Mouse (Mus musculus): ENCODE measurements around the gene Cnot8.
"Not testable (repeated sequence)": the region's sequence is repeated elsewhere in the genome, so short reads cannot be mapped to it uniquely, and the experiment has no call there.

Gene Cnot8

DNA sequence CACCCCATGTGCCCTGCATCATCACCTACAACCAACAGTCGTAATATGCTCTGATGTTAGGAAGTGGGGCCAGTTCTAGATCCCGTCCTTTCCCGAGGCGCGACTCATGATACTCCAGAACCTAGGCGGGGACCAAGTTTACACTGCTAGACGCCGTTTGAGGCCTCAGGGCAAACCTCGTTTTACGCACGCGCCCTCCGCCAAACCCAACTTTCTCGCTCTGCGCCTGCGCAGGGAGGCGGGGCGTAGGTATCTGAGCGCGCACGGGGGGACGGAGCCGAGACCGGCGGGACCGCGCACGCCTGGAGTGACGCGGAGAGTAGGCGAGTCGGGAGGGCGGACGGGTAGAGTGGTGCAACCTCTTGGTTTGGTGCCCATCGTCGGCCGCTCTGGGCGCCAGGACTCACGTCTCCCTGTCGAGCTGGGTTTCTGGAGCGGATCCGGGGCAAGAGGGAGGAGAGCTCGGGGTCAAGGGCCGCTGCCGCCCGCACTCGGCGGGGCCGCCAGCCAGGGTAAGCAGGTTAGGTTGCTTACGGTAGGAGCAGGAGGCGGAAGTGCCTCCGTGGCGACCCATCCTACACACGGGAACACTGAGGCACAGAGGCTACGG is at the start of gene Cnot8:
Gene Cnot8, plus strand, starts transcription at position 457 of the 610 bp plus-strand sequence.
- DNase-seq (ENCODE audit: low spot score) = peak; percentile 99

DNA sequence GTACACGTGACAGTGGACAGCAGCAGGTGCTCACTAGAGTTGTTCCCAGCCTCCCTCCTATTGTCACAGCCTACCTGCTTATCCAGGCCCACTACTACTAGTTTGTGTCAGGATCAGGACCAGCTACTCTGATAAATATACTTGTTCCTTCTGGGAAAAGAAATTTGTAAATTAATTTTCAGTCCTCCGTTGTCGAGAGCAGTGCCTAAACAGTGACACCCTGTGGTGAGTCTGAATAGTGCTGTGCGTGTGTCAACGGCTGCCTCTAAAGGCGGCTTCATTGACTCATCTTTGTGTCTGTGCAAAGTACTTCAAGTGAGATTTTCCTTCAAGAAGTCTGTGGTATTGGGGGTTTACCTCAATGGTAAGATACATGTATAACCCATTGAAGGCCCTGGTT is 46.5 kb upstream of the Cnot8 start:
- DNase-seq (ENCODE audit: low spot score) = peak; percentile 63

GRCm38 (mm10) chr11:58059752-58060151 is 44.2 kb upstream of the Cnot8 start:
- not testable (repeated sequence) for DNase-seq (ENCODE audit: low spot score)

GRCm38 (mm10) chr11:58061218-58061617 is 42.7 kb upstream of the Cnot8 start:
- not testable (repeated sequence) for DNase-seq (ENCODE audit: low spot score)

GRCm38 (mm10) chr11:58062586-58062985 is 41.4 kb upstream of the Cnot8 start:
- DNase-seq (ENCODE audit: low spot score) = no peak

- no peak for DNase-seq (ENCODE audit: low spot score)
These were observed 38.9 kb upstream of the Cnot8 start for GRCm38 (mm10) chr11:58065025-58065424.

DNA sequence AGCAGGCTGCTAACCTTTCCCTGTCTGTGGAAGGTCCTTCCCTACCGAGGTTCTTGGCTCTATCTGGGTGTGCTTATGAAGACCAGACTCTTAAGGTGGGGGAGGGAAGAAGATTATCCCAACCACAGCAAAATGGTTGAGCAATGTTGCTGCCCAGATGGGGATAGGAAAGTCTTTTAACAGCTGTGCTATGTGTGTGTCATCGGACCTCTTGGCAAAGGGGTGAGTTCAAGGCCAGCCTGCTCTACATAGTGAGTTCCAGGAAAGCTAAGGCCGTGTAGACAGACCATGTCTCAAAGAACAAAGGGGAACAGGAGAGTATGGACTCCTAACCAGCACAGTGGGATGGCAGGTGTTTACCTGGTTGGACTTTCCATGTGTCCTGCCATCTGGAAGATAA is 31.0 kb upstream of the Cnot8 start:
- no peak for DNase-seq (ENCODE audit: low spot score)

- DNase-seq (ENCODE audit: low spot score) = no peak
These were observed 26.7 kb upstream of the Cnot8 start for GRCm38 (mm10) chr11:58077270-58077669.

DNA sequence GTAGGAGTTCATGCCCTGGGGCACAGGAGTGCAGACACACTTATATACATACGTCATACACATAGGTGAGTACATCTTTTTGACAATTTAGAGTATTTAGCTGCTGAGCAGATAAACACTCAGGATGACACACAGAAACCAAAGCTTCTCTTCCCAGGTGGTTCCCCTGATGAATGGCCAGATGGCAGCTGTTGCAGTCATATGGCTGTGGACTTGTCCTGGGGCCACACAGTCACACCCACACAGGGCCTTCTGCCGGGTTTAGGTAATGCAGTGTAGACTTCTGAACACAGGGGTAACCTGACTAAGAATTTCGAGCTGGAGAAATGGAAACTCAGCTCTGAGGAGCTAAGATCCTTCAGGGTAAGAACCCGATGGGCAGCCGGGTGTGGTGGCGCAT is 22.2 kb upstream of the Cnot8 start:
- DNase-seq (ENCODE audit: low spot score) = no peak

DNA sequence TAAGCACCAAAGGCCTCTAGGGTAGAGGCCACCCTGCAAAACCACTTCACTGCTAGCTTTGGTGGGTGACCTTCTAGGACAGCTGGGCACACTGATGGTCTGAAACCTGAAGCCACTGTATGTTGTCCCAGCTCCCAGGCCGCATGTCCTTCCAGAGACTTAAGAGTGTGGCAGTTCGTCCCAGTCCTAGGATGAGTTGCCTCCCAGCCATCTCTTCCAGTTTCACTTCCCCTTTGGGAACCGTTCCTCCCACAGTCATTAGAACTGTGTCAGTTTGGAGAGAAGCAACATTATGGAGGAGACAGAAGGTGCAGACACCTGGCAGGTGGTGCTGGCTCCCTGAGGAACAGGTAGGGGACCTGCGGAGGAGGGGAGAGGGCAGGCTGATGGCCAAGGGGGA is 11.4 kb upstream of the Cnot8 start:
- no peak for DNase-seq (ENCODE audit: low spot score)

- peak; percentile 61 for DNase-seq (ENCODE audit: low spot score)
These were observed 10.9 kb upstream of the Cnot8 start, which contains the start of gene Gm12248 for GRCm38 (mm10) chr11:58093021-58093528. Gene Gm12248 (minus strand): TSS chr11:58093134.

DNA sequence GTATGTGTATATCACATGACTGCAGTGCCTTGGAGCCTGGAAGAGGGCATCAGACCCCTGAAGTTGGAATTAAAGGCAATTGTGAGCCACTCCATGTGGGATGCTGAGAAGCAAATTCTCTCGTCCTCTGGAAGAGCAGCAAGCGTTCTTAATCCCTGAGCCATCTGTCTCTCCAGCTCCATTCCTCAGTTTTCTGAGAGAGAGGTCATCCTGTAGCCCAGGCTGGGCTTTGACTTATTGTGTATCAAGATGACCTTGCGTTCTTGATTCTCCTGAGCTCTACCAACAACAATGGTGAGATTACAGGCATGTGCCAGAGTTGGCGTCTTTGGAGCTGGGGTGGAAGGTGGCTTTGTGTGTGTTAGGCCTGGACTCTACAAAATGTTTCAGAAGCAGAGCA is 9.2 kb upstream of the Cnot8 start:
- no peak for DNase-seq (ENCODE audit: low spot score)

GRCm38 (mm10) chr11:58095561-58095960 is 8.4 kb upstream of the Cnot8 start:
- DNase-seq (ENCODE audit: low spot score) = no peak

- DNase-seq (ENCODE audit: low spot score) = no peak
These were observed 7.8 kb upstream of the Cnot8 start for GRCm38 (mm10) chr11:58096160-58096559.

DNA sequence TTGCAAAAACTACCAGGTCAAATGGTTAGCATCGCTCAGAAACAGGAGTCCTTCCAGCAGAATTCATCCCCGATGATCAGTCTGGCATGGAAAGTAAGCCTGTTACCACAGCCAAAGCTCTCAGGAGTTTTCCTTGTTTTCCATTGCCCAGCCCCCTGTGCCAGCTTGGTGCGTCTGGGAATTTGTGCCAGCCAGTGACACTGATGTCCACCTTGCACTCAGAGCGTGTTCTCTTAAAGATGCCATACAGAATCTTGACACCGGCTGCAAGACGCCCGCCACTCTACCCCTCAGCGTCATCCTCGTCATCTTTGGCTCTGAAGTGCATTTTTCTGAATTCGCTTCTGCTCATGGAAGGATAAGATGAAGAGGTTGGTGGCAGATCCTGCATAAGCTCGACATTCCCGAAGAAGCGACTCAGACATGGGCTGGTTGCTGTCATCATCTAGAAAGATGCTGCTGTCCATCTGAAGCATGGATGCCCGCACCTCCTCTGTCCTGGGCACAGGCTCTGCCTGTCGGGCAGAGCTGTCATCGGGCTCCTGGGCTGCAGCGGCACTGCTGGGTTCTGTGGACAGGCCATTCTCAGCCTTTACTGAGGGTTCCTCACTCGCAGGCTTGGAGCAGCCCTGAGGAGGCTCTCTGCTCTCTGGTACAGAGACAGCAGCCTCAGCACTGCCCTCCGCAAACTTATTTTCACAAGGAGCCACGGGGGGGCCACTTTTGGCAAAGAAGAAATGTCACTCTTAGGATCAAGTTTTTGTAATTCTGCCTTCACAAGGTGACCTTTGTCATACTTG is 6.9 kb upstream of the Cnot8 start:
- DNase-seq (ENCODE audit: low spot score) = peak; percentile 33

DNA sequence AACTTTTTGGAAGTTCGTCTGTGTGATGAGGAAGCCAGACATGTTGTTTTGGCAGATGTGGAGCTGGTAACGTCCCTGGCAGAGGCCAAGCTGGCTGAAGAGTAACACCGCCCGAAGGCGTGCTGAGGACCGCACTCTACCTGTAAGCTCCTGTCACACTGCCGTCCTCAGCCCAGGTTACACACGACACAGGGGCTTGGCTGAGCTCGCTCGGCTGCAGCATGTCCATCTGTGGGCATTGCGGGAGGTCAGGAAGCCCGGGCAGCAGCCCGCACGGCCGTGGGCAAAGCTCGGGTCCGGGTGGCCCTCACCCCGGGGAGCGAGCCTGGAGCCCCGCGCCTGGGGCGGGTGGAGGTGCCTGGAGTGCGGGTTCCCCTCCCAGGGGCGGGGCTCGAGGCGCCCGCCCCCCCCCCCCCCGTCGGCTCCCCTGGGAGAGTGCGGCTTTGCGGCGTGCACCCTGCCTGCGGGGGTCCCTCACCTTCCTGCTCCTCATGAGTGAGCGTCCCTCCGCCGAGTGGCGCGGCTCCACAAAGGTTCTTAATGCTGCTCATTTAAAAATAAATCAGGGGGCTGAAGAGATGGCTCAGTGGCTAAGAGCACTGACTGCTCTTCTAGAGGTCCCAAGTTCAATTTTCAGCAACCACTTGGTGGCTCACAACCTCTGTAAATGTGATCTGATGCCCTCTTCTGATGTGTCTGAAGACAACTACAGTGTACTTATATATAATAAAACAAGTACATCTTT is 6.2 kb upstream of the Cnot8 start:
- DNase-seq (ENCODE audit: low spot score) = no peak

DNA sequence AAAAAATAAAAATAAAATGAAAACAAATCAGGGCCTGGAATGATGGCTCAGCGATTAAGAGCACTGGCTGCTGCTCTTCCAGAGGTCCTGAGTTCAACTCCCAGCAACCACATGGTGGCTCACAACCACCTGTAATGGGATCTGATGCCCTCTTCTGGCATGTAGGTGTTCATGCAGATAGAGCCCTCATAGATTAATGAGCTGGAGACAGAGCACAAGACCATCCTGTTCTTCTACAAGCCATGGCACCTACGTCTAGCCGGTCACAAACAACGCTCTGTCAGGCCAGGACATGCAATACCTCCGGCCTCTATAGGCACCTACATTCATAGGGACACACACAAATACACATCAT is 5.6 kb upstream of the Cnot8 start:
- not testable (repeated sequence) for DNase-seq (ENCODE audit: low spot score)

DNA sequence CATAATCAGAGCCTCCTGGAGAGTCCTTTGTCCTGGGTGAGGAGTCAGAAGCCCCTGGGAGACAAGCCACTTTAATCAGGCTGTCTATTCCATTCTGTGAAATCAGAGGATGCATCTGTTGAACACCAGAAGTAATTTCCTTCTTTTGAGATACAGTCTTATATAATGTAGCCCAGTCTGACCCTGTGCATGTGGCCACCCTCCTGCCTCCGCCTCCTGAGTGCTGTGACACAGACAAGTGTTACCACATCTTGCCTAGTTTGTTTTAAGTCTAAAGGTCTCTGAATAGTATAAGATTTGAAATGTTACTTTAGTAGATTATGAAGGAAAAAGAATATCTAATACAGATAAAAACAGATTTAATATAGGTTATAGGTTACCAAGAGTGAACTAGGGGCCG is 3.9 kb upstream of the Cnot8 start:
- DNase-seq (ENCODE audit: low spot score) = no peak

DNA sequence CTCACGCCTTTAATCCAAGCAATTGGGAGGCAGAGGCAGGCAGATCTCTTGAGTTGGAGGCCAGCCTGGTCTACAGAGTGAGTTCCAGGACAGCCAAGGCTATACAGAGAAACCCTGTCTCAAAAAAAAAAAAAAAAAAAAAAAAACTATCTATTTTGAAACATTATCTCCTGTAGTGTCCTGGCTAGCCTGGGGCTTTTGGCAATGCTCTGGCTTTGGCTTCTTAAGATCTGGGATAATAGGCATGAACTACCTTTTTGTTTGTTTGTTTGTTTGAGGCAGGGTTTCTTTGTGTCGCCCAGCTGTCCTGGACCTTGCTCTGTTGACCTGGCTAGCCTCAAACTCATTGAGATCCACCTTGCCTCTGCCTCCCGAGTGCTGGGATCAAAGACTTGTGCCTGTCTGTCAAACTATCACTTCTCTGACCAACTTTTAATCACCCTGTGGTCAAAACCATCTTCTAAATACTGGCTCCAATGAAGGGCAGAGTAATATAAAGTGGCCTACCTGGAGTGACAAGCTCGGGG is 2.7 kb upstream of the Cnot8 start:
- no peak for DNase-seq (ENCODE audit: low spot score)

DNA sequence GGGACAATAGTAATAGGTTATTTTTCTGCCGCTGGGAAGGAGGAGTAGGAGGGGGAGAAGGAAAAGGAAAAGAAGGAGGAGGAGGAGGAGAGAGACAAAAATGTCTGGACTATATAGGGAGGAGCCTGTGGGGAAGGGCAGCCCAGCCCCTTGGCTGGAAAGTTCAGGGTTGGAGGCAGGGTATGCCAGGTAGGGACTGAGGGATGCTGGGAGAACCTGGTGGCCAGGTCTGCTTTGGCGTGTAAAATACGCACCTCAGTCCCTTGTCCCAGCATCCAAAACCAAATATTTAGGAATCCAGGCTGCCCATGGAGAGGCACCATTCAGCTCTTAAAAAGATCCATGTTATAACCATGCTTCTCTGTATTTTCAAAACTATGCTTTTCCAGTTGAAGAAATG is 1.8 kb upstream of the Cnot8 start:
- no peak for DNase-seq (ENCODE audit: low spot score)

GRCm38 (mm10) chr11:58102581-58103343 is 1.2 kb upstream of the Cnot8 start:
- no peak for DNase-seq (ENCODE audit: low spot score)

- no peak for DNase-seq (ENCODE audit: low spot score)
These were observed 654 bp upstream of the Cnot8 start for GRCm38 (mm10) chr11:58103344-58103653.
